Mouse (Mus musculus) right cerebral cortex, postnatal 10 days (tissue): ENCODE data around the gene Olfr1393.
"Not testable (repeated sequence)": the region's sequence is repeated elsewhere in the genome, so short reads cannot be mapped to it uniquely, and the experiment has no call there.

Source experiments
- DNase-seq, 2 experiments: peaks; one replicate each; pipeline ENCODE4 v3.0.0; 2021; ENCODE audit warnings: low spot score in 2 of 2

The Olfr1393 gene

GRCm38 (mm10) chr11:49250422-49251379, 27.4 kb upstream of the Olfr1393 start:
- DNase-seq = peak; percentile 78 to 79

GRCm38 (mm10) chr11:49251380-49251761, 26.7 kb upstream of the Olfr1393 start:
- no peak for DNase-seq

DNA sequence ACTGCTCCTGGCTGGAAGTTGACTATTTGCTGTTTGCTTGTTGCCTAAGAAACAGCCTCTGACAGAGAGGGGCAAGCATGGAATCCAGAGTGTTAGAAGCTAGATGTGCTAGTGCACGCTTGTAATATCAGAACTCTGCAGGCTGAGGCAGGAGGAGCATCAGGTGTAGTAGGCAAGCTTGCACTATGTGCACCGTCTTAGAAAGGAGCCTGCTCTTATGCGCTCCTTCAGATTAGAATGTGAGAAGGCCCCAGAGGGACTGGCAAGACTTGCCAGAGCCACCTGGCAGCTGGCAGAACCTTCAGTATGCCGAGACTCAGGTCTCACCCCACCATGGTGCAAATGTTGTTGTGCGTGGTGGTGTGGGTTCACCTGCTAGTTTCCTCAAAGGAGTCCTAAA, 26.1 kb upstream of the Olfr1393 start:
- DNase-seq = no peak

GRCm38 (mm10) chr11:49253035-49253434, 25.1 kb upstream of the Olfr1393 start:
- DNase-seq = no peak

DNA sequence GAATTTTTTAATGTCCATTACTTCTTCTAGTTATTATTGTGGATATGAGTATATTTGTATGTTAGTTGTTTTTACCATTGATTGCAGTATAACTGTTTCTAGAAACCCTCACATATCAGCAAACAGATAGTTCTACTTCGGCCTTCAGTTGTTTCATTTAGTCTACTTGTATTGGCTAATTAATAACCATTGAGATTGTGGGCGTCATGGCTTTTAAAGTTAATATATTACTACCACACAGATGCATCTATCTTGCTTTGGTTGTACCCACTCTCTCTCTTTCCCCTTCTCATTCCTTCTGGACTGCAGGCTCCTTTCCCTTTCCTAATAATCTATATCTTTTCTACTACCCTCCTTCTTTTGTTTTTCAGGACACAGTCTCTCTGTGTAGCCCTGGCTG, 18.8 kb upstream of the Olfr1393 start:
- DNase-seq = no peak

DNA sequence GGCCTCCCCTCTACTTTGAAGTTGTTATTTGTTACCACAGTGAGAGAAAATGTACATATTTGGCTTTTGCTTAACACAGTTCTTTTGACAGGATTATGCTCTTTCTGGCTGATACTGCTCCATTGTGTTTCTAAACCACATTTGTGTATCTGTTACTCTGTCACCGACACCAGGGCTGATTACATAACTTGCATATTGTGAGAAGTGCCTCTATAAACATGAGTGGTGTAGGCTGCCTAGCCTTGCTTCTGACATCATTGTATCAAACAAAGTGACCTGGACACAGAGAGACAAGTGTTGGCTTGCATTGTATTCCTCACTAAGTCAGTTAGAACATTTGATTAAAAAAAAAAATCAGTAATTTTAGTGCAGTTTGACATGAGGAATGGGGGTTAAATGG, 18.3 kb upstream of the Olfr1393 start:
- no peak for DNase-seq

GRCm38 (mm10) chr11:49260598-49261312, 17.3 kb upstream of the Olfr1393 start:
- DNase-seq = no peak

- no peak for DNase-seq
Measured at GRCm38 (mm10) chr11:49261313-49261855, 16.7 kb upstream of the Olfr1393 start.

DNA sequence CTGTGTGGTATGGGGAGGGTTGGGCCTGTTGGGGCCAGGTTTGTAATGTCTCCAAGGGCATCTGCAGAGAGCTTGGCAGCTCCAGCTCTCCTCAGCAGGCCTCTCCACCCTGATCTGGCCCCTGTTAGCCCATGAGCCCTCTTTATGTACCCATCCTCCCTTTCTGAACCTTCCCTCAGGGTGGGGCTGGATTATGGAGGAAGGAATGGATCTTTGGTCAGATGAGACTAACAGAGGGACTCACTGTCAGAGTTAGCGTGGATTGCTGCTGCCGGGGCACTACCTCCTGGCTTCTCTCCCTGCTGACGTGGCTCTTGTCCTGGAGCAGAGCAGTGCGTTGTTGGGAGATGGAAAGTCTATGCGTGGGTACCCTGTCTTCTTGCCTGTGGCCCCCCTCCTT, 15.8 kb upstream of the Olfr1393 start:
- DNase-seq = no peak

DNA sequence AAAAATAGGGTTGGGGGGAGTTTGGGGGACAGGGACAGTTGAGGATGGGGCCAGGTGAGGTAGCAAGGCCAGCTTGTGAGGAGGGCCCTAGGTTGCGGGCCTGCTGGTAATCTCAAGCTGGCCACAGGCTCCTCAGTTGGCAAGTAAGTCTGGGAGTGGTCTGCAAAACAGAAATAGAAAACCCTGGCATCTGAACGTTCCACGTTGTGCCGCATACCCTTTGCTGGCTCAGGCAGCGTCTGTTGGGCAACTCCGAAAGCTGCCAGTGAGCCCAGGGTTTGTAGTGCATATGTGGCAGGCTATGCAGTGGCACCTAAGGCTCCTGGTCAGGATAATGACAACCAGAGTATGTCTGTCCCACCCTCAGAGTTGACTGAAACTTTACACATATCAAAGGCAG, 15.0 kb upstream of the Olfr1393 start:
- DNase-seq = no peak

DNA sequence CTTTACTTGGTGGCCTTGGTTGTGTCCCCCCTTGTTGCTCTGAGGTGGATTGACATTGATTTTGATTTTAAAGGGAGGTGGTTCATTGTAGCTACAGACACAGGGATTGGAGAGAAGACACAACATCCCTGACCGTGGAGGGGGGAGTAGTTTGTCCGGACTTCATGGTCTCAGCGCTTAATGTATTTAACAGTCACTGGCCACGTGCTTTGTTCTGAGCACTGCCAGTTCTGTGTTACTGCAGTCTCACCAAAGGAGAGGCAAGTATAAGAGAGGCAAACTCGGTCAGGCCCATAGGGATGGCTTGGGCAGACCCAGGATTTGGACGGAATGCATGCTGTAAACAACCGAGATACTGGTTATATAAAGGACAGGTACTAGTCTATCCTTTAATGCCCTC, 14.0 kb upstream of the Olfr1393 start:
- DNase-seq = no peak

DNA sequence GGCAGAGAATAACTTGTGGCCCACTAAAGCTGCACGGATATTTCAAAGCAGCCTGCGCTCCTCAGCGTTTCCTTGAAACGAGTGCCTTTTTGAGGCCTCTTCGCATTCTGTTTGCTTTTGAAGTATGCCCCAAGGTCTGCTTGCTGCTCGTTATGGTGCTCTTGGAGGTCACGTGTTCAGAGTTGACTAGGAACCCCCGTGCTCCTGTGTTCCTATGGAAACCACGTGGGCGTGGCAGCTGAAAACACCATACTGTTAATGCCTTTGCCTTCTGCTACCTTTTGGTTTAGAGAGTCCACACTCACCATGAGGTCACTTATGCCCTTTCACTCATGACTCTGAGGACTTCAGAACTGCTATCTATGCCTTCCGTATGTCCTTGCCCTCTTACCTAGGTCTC, 13.5 kb upstream of the Olfr1393 start:
- no peak for DNase-seq

DNA sequence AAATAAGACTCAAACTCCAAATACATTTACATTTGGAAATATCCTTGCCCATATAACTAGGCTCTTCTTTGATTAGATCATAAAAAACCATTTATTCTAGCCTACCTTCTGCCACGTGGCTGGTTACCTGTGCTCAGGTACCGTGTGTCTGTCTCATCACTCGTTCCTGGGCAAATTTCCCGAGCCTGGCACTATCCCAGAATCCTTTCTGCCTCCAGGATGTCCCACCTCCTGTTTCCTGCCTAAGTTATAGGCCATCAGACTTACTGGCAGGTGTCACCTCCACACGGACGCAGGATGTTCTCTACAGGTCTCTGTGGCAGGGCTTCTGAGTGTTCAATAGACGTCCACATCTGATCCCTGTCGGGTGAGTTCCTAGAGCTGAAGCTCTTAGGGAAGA, 13.0 kb upstream of the Olfr1393 start:
- DNase-seq = no peak

GRCm38 (mm10) chr11:49266671-49267070, 11.4 kb upstream of the Olfr1393 start:
- no peak for DNase-seq

DNA sequence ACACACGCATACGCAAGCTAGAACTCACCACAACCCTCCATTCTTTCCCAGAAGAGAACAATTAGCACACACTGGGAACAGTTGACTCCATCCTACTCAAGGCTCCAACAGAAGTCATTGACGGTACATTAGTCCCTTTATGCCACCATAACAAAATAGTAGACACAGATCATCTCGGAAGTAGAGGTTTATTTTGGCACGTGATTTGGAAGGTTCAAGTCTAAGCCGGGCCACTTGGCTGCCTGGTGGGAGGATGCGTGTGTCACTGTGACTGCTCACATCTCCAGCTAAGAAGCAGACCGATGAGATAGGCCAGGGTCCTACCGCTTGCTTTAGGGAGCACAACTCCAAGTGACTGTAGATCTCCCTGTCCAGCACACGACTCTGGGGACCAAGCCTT, 10.8 kb upstream of the Olfr1393 start:
- DNase-seq = no peak

DNA sequence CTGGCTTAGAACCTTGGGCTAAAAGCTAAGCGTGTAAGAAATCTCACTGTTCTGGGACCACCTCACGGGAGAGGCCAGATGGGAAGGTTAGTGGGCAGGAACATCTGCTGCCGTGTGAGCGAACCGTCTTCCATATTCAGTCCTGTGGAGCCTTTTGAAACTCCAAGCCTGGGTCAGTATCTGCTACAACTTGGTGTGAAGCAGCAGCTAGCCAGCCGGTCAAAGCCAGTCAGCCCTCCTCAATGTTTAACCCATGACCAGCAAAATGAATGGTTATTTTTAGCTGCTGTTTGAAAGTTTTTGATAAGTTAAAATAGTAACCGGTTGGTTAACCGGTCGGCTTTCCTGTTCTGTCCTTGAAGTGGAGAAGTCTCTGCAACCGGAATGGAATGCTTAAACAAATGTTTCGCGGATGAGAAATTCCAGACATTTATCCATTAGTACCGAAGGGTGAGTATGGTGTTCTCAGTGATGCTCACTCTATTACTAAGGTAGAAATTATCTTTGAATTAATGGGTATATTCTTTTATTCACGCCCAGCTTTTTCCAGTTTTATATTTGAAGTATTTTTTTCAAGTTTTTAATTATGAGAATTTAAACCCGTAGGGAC, 10.0 kb upstream of the Olfr1393 start:
- DNase-seq = no peak

DNA sequence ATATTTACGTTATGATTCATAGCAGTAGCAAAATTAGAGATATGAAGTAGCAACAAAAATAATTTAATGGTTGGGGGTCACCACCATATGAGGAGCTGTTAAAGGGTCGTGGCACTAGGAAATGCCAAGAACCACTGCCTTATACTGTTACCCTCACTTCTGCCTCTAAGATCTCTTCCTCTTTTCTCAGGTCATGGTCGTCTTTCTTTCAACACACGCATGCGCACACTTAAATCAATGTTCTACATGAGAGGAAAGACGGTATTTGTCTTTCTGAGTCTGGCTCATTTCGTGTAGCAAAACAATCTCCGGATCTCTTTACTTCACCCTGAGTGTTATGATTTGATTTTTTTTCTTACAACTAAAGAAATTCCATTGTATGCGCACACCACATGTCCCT, 8.3 kb upstream of the Olfr1393 start:
- DNase-seq = no peak

GRCm38 (mm10) chr11:49270368-49270767, 7.7 kb upstream of the Olfr1393 start:
- no peak for DNase-seq

DNA sequence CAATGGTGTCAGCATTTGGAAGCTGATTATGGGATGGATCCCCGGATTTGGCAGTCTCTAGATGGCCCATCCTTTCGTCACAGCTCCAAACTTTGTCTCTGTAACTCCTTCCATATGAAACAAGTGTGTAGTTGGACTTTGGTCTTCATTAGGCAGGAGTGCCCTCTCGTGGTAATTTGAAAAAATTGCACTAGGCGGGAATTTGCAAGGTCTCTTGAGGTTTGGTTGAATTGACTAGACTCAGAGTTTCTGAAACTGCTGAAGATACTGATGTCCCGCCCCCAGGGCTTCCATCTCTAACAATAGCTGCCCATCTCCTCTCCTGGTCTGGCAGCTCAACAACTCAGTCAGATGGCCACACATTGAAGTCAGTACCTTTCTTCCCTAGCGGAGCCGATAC, 6.8 kb upstream of the Olfr1393 start:
- peak; percentile 50 to 68 for DNase-seq

DNA sequence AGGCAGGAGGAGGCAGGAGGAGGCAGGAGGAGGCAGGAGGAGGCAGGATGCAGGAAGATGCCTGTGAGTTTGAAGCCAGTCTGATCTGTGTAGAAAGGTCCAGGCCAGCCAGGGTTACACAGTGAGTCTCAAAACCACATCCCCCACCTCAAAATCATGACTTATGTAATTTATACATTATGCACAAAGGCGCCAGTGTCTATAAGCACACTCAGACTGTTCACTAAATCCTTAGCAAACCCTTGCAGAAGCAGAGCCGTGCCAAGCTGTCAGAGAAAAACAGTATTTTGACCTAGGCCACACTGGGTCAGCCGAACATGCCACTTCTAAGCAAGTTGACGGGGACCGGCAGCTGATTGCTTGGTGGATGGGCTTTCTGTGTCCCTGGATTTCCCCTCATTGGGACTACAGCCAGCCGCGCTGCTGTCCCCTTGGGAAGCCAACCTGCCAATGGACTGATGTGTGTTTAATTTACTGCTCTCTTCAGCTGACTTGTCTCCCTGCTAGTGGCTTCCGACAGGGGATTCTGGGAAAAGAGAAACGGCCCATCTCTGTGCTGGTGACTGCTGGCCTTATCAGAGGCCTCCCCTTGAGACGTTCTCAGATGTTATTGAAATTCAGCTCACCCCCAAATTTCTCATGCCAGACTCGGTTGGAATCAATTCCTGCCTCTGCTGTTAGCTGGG, 4.1 kb upstream of the Olfr1393 start:
- DNase-seq = no peak

GRCm38 (mm10) chr11:49284982-49285381, 6.9 kb downstream of the Olfr1393 start, which contains the start of gene Olfr1392:
Gene Olfr1392 (plus strand): TSS chr11:49285282.
- not testable (repeated sequence) for DNase-seq

GRCm38 (mm10) chr11:49287251-49287650, 9.1 kb downstream of the Olfr1393 start:
- DNase-seq = peak in 1 of 2 experiments; percentile 40
